8 mouse cellular contexts compared by ENCODE assay signal in genomic region chr15:93518941-93519835, GRCm38 (mm10).
DNase-seq lines count a peak whose midpoint lies in the region; ATAC-seq lines count a peak whose summit lies in the region.

No protein-coding gene starts in this region.

- no peaks in the 10 kb centered on the region for H3K36me3 ChIP-seq in intestine, embryonic 15.5 days
- no peaks in the 10 kb centered on the region for H3K36me3 ChIP-seq in limb, embryonic 11.5 days (ENCODE audit: control insufficient read depth, insufficient read depth, low read length)
- no peaks in the 10 kb centered on the region for H3K36me3 ChIP-seq in midbrain, embryonic 12.5 days

- DNase-seq in adrenal gland, postnatal 14 days, result peak; percentile 95
- DNase-seq in embryo, embryonic 11 days, result peak; percentile 76
- DNase-seq in gastrocnemius, postnatal 36 days, result peak; percentile 83 to 85
- peak; percentile 85 for DNase-seq in limb, embryonic 11.5 days (ENCODE audit: low spot score)
- DNase-seq in right cerebral cortex, postnatal 4 days, result peak; percentile 87
- peak; percentile 82 for DNase-seq in yolk sac, embryonic 10.5 days (ENCODE audit: low spot score)

- H3K4me1 ChIP-seq in intestine, embryonic 15.5 days (replicated peaks), result peaks cover 39% of the 10 kb centered on the region
- H3K4me1 ChIP-seq in limb, embryonic 11.5 days (ENCODE audit: control insufficient read depth, insufficient read depth, low read length), result peaks cover 40% of the 10 kb centered on the region
- H3K4me1 ChIP-seq in midbrain, embryonic 12.5 days, result peaks cover 27% of the 10 kb centered on the region

- ATAC-seq in intestine, embryonic 15.5 days, result peak; percentile 91
- peak; percentile 72 for ATAC-seq in limb, embryonic 11.5 days (ENCODE audit: insufficient number of reproducible peaks, low FRiP score, low TSS enrichment, low read depth)
- peak; percentile 92 for ATAC-seq in midbrain, embryonic 12.5 days (ENCODE audit: low FRiP score, low read depth)

- H3K9ac ChIP-seq in intestine, embryonic 15.5 days, result peak overlapping the region; percentile 79
- H3K9ac ChIP-seq in limb, embryonic 11.5 days (ENCODE audit: low read length), result peak overlapping the region; percentile 72
- H3K9ac ChIP-seq in midbrain, embryonic 12.5 days (replicated peaks), result peak overlapping the region; percentile 41

- H3K9me3 ChIP-seq in intestine, embryonic 15.5 days, result no peaks in the 10 kb centered on the region
- H3K9me3 ChIP-seq in limb, embryonic 11.5 days (ENCODE audit: control insufficient read depth, low read length), result no peaks in the 10 kb centered on the region
- no peaks in the 10 kb centered on the region for H3K9me3 ChIP-seq in midbrain, embryonic 12.5 days

- intact Hi-C loops in gastrocnemius, postnatal 36 days (cut with DNase I), result loop anchor here (2.0 to 5.0 kb wide), 2 partner anchors 58 to 694 kb away; no protein-coding TSS in a partner anchor

- peak overlapping the region; percentile 92 for H3K4me2 ChIP-seq in intestine, embryonic 15.5 days (replicated peaks)
- peak overlapping the region; percentile 95 for H3K4me2 ChIP-seq in limb, embryonic 11.5 days (ENCODE audit: low read depth, severe bottlenecking)
- H3K4me2 ChIP-seq in midbrain, embryonic 12.5 days (replicated peaks), result peak overlapping the region; percentile 76

- under 1% methylated on average over 85 of the region's 85 CpGs for WGBS in intestine, embryonic 15.5 days
- WGBS in limb, embryonic 11.5 days, result under 1% methylated on average over 85 of the region's 85 CpGs
- under 1% methylated on average over 81 of the region's 85 CpGs for WGBS in midbrain, embryonic 12.5 days

- H3K27ac ChIP-seq in intestine, embryonic 15.5 days, result peak overlapping the region; percentile 89
- peak overlapping the region; percentile 81 for H3K27ac ChIP-seq in limb, embryonic 11.5 days (replicated peaks; ENCODE audit: low read depth, low read length)
- peak overlapping the region; percentile 4; the same call in 1 of the 2 replicates for H3K27ac ChIP-seq in midbrain, embryonic 12.5 days (replicated peaks)

- H3K4me3 ChIP-seq in intestine, embryonic 15.5 days (replicated peaks), result peak overlapping the region; percentile 84
- H3K4me3 ChIP-seq in limb, embryonic 11.5 days (ENCODE audit: low read depth, low read length), result peak overlapping the region; percentile 75
- H3K4me3 ChIP-seq in midbrain, embryonic 12.5 days, result peak overlapping the region; percentile 56

- H3K27me3 ChIP-seq in intestine, embryonic 15.5 days (replicated peaks), result no peaks in the 10 kb centered on the region
- H3K27me3 ChIP-seq in limb, embryonic 11.5 days (ENCODE audit: control insufficient read depth, insufficient read depth, low read length), result 0 out of 2 replicates have a peak, but pooled peaks cover 2% of the 10 kb centered on the region
- H3K27me3 ChIP-seq in midbrain, embryonic 12.5 days, result peaks cover 86% of the 10 kb centered on the region

Comparison
In these comparisons a context has a peak if more than half of its experiments do, and no peak if none do; other contexts are left out.
1. Peak in every context shown above with its lines: DNase-seq, ATAC-seq, H3K4me3 ChIP-seq and H3K27ac ChIP-seq.
2. H3K27ac ChIP-seq: peak in every context shown above with its lines; median percentile 89 in intestine, embryonic 15.5 days; 81 in limb, embryonic 11.5 days; 4 in midbrain, embryonic 12.5 days.